Mouse (Mus musculus) spleen, postnatal 14 days (tissue): ENCODE measurements at regions not wholly inside any gene's neighbourhood (a gene's known extent, or its start where the extent isn't known, plus 50 kb on each side); places are given as distances from the start of the nearest gene placed in this dataset.

Experiments
- DNase-seq, 2 experiments: peaks; one replicate each; pipeline ENCODE4 v3.0.0; 2021 to 2022; ENCODE audit warnings: low spot score in 2 of 2

DNA sequence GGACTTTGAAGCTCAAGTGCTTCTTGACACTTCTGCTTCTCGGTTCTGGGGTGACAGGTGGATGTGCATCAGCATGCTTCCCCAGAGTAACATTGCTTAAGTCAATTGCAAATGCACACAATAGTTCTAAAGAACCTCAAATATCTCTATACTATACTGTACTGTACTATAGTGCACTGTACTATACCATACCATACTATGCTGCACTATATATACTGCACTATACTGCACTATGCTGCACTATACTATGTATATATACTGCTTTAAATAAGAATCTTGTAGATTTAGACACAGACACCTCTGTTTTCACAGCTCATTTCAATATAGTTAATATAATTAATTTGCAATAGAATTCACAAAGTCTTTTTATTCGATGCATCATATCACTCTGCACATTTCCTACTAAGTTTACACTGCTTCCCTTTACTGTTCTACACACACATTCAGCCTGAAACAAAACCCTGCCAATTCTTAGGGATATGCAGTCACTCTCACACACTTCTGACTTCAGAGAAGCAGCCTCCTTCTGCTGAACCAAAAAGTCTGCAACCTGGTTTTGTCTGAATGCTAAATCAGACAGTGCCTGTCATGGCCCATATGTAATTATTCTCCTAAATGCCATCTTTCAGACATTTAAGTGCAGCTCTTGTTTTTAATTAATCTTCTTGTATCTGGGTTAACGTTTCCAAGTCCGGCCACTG, 570.8 kb upstream of the Map3k7 start:
- no peak for DNase-seq

DNA sequence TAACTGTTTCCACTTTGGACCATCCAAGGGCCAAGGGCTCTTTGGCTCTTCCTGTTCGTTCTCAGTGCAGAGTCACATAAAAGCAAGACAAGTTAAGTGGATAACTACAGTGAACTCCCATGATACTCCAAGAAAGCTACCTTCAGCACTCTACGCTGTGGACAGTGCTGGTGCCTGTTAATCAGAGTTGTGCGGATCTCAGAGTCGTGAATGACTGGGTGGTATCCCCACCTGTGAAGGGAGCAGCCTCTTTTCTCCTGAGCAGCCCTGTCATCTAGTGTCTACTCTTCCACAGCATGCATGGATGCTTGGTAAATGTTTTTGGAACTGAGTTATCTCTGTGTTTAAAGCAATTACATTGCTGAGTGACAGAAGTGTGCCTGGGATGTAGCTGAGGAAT, 568.4 kb upstream of the Map3k7 start:
- DNase-seq: no peak

DNA sequence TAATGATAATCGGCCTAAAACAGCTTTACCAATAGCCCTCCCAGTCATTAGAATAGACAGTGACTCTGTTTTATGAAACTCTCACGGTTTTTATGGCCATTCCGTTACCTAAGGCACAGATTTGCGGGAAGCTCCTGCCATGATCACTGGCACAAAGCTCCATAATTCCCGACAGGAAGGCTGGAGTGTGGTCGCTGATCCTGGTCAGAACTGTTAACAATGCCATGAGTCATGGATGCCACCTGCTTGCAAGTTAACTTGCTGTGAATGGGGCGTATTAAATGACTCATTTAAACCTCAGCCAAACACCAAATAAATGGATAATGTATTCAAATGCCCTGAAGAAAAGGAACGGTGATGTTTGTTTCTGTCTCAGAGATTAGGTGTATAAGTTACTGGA, 559.9 kb upstream of the Map3k7 start:
- no peak for DNase-seq

DNA sequence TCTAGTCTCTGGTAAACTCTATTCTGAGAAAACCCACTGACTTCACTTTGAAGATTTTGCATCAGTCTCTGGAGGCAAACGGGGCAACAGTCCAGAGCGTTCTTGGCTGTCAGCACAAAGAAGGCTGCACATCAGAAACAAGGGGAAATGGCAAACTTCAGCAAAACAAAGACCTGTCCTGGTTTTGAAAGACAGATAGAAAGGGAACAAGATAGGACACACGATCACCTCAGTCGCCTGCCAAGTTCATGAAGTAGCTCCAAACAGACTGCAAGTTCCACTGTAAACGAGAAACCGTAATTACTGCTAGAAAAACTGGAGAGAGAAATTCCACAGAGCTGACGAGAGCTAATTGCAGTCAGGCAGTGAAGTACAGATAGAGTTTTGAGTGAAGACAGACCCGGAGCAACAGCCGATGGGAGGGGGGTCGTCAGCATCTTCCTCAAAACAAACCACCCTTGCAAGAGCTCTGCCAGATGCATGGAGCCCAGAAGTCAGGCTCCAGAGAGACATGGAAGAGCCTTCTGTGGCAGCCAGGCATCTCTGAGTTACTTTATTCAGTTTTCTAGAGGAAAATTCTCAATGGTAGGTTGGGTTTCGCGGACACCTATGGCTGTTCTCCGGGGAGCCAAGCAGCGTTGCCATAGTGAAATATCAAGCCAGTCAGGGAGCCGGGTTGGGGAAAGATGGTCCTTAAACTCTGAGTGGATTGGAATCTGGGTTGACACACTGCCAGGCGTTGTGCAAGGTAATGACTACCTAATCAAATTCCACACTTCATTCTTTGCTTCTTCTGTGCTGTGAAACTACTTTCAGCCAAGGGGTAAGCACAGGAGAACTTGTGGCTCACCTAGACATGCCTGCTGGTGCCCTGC, 558.8 kb upstream of the Map3k7 start:
- no peak for DNase-seq

DNA sequence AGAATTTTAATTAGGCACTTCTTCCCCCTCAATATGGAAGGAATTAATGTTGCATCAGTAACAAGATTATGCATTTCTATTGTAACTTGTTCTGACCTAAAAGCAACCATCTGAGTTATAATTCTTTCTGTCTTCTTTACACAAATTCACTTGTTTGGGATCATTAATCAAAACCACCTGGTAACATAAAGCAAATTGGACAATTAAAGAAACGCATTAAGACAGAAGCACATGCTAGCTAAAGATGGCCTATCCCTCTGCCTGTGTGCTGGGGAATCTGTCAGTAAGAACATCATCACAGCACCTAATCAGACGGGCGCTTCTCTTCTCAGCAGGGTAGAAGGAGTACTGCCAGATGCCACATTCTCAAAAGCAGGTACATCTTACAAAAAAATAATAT, 553.7 kb upstream of the Map3k7 start:
- DNase-seq: no peak

DNA sequence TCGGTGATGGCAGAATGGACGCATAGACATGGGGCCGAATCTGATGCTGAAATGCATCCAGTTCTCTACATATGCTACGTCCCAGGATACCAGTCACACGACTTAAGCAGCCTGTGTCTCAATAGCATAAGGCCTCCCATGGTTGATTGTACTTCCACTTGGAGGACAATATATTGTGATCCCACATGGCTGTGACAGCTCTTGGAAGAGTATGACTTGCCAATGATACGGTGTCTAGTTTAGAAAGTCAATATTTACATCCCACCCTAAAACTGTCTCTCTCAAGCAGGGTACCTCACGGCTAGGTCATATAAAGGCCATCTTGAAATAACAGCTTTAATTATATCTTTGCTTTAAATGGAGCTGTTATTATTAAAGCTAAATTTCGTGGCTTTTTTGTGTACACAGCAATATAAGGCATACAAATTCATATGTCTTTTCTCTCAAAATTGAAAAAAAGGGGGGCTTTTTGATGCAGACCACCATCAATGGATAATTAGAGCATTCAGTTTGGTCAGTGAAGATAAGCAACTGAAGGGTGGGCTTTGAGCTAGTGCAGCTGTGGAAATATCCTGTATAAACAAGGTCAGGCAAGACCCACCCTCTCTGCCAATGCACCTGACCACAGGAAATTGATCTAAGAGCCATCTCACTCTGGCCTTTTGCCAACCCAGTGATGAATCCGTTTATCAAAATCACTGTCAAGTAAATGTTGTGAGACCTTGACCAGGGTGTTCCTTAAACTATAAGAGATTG, 551.9 kb upstream of the Map3k7 start:
- DNase-seq: no peak

DNA sequence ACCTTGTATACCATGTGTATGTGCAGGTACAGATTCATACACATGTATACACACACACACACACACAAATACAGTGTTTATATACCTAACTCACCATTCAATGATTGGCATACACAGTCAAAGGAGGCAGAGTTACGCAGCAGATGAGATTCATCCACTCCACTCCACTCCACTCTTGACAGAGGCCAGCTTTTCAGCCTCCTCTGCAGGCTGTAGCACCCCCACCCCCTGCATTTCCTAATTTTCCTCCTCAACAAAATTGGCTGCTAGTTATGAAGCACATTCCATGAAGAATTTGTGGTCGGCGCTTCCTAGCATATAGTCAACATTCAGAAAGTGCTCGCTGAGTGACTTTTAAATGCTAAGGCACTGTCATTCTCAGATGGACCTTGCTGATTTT, 546.7 kb upstream of the Map3k7 start:
- no peak for DNase-seq

DNA sequence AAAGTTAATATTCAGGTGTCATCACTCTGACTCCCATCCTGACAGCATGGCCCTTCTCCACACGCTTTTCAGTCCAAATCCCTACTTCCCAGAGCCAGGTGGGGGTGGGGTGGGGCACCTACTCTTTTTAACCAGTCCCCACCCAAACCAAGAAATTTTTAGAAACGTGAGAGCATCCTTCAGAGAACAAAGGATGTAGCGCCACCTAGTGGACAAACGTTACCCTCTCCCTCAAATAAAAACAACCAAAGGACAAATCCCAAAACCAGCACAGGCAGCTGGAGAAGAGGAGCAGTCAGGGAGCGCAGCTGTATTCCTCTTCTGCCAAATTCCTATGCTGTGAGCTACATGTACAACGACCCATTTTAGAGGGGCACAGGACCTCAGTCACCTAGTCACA, 544.7 kb upstream of the Map3k7 start:
- DNase-seq: no peak

DNA sequence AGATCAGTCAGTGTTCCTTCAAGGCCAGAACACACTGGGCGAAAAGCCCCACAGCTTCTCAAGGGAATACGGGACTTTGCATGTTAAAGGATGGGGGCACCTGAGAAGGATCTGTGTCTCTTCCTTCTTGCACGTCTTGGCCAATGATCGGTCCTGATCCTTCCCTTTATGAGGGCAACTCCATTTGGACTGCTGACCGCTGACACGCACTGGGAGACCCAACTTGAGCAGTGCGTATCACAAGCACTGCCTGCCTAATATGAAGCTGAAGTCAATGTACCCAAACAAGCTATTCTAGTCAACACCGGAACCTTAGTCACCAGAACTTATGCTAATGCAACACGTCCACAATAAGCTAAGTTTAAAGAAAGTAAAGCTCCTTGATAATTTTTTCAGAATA, 543.7 kb upstream of the Map3k7 start:
- no peak for DNase-seq

DNA sequence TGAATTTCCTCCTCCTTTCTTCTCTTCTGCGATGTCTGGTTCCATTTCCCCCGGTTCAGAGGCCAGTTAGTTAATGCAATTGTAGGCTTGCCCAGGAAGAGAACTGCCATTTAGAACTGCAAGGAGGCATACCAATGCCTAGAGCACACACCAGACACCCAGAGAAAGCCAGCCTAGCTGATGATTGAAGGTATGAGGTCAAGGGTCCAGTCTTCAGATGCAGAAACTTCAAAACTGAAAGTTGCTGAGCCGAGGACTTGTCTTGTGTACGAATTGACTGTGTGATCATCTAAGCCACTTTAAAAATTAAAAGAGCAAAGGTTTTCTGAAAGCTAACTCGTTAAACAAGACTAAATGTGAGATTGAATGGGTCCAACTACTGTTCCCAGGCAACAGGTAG, 542.5 kb upstream of the Map3k7 start:
- no peak for DNase-seq

DNA sequence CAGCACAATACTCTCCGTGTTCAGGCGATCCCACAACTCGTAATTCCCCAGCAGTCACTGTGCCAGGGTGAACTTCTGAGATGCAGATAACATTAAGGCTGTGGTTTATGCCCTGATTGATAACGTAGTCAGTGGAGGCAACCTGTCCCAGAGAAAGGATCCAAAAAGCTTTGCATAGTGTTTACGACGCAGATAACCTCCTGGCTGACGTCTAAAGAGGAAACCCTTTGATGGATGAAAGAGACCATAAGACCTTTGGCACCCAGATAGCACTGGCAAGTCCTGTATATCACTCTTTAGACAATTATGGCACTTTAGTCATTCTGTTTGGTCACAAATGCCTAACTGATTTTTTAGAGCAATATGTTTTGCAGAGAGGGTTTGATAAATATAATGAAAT, 538.8 kb upstream of the Map3k7 start:
- DNase-seq: no peak

DNA sequence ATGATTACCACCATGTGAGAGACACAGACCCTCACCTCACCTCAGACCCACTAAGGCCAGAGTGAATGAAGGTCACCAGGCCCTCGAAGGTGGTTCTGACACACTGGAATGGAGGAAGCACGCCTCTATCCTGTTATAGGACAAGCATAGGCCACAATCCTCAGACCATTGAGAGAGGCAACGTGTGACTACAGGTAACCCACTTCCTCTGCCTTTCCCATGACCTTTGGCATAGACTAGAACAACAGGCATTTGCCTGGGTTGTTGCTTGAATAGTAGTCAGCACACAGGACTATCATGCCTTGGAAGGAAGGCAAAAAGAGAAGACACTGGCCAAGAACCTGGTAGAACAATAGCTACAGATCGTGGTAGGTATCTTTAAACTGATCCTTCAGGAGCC, 538.2 kb upstream of the Map3k7 start:
- no peak for DNase-seq

DNA sequence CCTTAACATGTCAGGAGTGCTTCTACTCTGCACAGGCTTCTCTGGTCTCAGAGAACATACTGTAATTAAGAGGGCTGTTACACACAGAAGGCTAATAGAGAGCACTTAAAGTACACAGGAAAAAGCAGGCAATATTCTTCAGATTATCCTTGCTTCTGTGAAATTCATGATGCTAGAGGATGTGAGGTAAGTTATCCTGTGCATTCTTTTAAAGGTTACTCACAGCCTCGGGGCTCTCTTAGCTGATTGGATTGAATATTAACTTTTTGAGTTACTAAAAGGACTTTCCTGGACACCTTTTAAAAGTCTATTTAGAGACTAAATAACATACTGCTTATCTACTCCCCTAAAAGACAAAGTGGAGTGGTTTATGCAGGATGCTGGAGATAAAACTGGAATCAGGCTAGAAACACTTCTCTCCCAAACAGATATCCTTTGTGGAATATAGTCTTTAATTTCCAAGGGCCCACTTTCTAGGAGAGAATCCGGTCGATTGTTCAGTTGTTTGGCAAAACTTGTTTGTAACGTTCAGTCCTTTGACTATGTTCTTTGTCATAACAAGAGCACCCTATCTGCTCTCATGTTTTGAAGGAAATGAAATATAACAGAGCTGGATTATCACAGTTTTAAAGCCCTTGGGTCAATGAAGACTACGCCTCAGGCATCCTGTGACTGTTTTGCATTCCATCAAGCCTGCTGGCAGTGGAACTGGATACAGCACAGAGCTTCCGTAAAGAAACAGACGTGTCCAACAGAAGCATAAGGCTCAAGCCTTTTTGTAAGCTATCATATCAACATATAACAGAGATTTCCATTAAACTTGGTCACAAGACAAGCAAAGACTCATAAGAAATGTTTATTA, 537.5 kb upstream of the Map3k7 start:
- DNase-seq: no peak

DNA sequence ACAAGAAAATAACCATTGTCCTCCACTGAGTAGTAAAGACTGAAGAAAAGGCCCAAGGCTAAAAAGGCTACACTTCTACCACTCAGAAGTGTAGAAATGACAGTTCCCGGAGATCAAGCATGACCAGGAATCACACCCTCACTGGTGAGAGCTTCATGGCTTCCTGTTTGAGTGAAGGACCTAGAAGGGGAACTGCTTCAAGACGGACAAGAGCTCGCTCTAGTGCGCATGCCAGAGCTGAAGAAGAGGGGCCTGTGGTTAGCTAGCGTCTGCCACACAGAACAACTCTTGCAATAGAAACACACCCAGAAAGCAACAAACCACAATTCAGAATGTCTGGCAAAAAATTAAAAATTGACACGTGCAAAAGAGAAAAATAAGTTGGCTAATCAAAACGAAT, 530.0 kb upstream of the Map3k7 start:
- no peak for DNase-seq

DNA sequence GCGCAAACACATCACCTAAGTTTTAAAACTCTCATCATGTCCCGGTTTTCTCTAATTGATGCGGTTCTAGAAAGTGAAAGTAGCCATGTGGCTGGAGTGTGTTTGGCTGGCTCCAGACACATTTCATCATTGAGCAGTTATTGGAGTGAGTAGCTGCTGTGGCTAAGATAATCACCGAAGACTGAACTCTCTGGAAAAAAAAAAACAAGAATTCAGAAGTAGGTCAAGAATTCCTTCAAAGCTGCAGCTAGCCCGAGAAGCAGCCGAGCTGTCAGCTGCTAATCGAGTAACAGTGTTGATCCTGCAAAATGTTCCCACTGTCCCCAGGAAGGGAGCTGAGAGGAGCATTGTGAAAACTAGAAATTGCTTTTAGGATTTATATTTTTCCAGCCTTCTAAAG, 509.0 kb upstream of the Map3k7 start:
- no peak for DNase-seq

DNA sequence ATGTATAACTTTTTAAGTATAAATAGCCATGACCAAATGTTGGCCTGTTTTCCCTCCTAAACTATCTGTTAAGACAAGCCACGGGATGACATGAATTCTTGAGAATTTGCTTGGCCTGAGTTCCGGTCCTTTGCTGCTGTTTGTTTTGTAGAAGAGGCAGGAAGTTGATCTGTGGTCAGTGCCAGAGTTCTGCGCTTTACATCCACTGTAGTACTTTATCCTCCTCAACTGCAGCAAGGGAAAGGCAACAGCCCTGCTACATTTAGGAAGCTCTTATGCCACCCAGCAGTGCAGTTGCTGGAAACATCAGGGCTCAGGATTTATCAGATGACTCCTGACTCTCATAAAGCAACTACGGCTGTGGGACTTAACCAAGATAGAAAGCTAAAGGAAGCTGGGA, 508.4 kb upstream of the Map3k7 start:
- DNase-seq: no peak

DNA sequence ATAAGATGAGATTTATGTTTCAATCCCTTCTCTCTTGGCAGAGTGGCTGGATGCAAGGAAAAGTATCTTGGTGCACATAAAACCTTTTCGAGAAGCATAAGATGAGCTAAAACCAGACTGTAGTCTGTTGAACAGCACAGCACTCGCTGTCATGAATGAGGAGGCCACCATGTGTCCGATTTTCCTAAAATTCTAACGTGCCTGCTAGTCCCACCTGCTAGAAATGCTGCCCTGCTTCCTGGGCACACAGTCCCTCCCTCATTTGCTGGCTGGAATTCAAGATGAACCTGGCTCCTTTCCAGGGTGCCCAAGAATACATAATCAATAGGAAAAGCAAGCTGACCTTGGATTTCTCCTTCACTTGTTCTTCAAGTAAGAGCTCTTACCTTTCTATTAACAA, 501.4 kb upstream of the Map3k7 start:
- DNase-seq: no peak

DNA sequence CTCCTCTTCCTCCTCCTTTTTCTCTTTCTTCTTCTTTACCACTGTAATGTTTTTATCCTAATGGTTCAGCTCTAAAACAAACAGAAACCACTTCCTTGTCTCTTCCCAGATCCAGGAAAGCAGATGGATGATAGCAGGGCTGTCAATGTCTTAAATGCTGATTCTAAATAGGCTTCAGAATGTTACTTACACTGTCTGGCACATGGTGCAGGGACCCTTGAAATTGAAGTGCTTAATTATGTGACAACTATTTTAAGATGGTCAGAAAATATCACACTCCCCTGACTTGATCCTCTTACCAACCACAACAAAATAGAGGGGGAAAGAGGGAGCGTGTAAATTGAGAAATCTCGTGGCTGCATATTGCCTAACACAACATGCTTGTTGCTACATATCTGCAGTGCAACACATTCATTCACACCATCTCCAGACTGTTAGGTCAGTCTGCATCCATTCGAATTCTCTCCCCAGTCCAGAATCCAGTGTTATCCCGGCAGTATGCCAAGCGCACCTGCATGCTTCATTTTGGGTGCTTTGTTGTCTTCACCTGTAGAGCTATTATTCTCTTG, 500.7 kb upstream of the Map3k7 start:
- no peak for DNase-seq

DNA sequence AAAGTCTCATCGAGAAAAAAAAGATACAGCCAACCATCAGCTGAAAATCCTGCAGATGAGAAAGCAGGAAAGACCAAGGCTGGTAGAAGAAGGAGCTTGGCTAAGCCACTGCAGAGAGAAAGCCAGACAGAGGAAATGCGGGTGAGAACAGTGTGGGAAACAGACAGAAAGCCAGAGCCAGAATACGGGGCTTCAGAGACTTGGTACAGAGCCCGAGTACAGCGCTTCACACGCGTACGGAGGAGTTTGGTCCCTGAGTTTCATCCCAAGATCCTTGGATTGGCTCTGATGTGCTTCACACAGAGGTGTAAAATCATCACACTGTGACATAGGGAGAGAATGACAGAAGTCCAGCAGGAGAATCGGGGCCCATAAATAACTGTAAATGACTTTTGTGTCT, 495.6 kb upstream of the Map3k7 start:
- DNase-seq: no peak

DNA sequence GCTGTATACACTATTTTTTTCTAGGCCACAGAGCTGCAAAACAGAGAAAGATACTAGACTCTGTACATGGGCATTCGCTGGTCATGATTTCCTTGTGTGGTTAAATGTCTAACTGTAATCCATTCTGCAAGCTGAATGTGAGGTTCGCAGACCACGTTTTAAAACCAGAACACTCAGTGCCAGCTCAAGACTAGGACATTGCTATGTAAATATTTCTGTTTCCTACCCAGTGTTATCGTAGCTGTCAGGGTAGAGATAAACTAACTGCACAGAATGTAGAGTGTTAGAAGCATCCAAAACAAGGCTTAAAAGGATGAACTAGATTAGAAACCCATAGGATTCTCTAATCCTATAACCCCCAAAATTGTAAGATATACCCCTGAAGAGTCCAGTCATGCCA, 494.1 kb upstream of the Map3k7 start:
- DNase-seq: no peak

DNA sequence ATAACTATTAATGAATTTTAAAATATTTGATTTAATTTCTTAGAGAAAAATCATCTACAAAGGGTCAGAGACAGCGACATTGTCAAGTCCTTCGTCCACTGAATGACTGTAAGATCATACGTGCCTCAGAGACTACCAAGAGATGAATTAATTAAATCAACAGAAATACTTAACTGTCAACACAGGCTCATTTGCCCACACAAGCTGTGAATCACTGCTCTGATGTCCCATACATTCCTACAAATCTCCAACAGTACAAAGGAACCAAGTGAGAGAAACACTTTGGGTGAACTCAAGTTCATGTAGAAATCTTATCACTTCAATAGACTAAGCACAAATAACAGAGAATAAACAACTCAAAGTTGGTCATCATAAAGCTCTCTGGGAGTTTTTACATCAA, 471.4 kb upstream of the Map3k7 start:
- DNase-seq: no peak
